Mouse (Mus musculus): ENCODE measurements around the gene Nfx1.

Nfx1 gene

GRCm38 (mm10) chr4:41047524-41048271 is 77.0 kb downstream of the Nfx1 start, which contains the start of gene Aqp7:
Aqp7 (minus strand) TSS chr4:41048139.
- DNase-seq (ENCODE audit: low spot score): no peak

- DNase-seq (ENCODE audit: low spot score): no peak
Measured at GRCm38 (mm10) chr4:41048926-41049325, 78.2 kb downstream of the Nfx1 start.

- peak; percentile 92 for DNase-seq (ENCODE audit: low spot score)
Measured at GRCm38 (mm10) chr4:41050726-41051675, 80.3 kb downstream of the Nfx1 start.

- DNase-seq (ENCODE audit: low spot score): no peak
Measured at GRCm38 (mm10) chr4:41051781-41052180, 81.1 kb downstream of the Nfx1 start.

GRCm38 (mm10) chr4:41055111-41055510 is 84.4 kb downstream of the Nfx1 start:
- no peak for DNase-seq (ENCODE audit: low spot score)

GRCm38 (mm10) chr4:41056253-41056652 is 85.5 kb downstream of the Nfx1 start:
- no peak for DNase-seq (ENCODE audit: low spot score)

GRCm38 (mm10) chr4:41056742-41057332 is 86.1 kb downstream of the Nfx1 start:
- DNase-seq (ENCODE audit: low spot score): no peak

- DNase-seq (ENCODE audit: low spot score): no peak
Measured at GRCm38 (mm10) chr4:41057361-41057760, 86.7 kb downstream of the Nfx1 start.

- no peak for DNase-seq (ENCODE audit: low spot score)
Measured at GRCm38 (mm10) chr4:41063351-41063750, 92.6 kb downstream of the Nfx1 start.

- peak; percentile 67 for DNase-seq (ENCODE audit: low spot score)
Measured at GRCm38 (mm10) chr4:41063894-41064673, 93.4 kb downstream of the Nfx1 start.

- DNase-seq (ENCODE audit: low spot score): no peak
Measured at GRCm38 (mm10) chr4:41065196-41065595, 94.5 kb downstream of the Nfx1 start.

- no peak for DNase-seq (ENCODE audit: low spot score)
Measured at GRCm38 (mm10) chr4:41071500-41072429, 101.1 kb downstream of the Nfx1 start.

GRCm38 (mm10) chr4:41073008-41073817 is 102.5 kb downstream of the Nfx1 start:
- no peak for DNase-seq (ENCODE audit: low spot score)

- DNase-seq (ENCODE audit: low spot score): no peak
Measured at GRCm38 (mm10) chr4:41074461-41074860, 103.8 kb downstream of the Nfx1 start.
